Mouse (Mus musculus) heart, embryonic 10.5 days (tissue): Measurements from ENCODE around the gene Mlst8. TPM values are rescaled to one million over a fixed set of nuclear protein-coding genes. Genes with fewer than 3 reads are reported as not detected.
A peak's percentile ranks its signal among the peaks of the same experiment; 100 is the strongest.
"Not testable (repeated sequence)": the region's sequence is repeated elsewhere in the genome, so short reads cannot be mapped to it uniquely, and the experiment has no call there.

Experiments used
- DNase-seq: peaks from one replicate; pipeline ENCODE4 v3.0.0-alpha.2; 2017; ENCODE audit warnings: low spot score
- H3K27ac ChIP-seq: fragments of 300-500 bp; sonication (generic); 2 replicates; pipeline ENCODE4 v1.5.1; 2016; ENCODE audit warnings: mild to moderate bottlenecking
- H3K27me3 ChIP-seq: fragments of 300-500 bp; sonication (generic); 2 replicates; pipeline ENCODE4 v1.6.1; 2016; ENCODE audit warnings: mild to moderate bottlenecking; ENCODE audit not compliant: poor library complexity, insufficient read depth, severe bottlenecking
- H3K36me3 ChIP-seq: fragments of 300-500 bp; sonication (generic); 2 replicates; pipeline ENCODE4 v1.6.1; 2016; ENCODE audit warnings: mild to moderate bottlenecking, moderate library complexity
- H3K4me1 ChIP-seq: fragments of 300-500 bp; sonication (generic); 2 replicates; pipeline ENCODE4 v1.6.1; 2016; ENCODE audit warnings: mild to moderate bottlenecking
- H3K4me3 ChIP-seq: fragments of 300-500 bp; sonication (generic); 2 replicates; pipeline ENCODE4 v1.5.1; 2016; ENCODE audit warnings: mild to moderate bottlenecking, moderate library complexity
- H3K9me3 ChIP-seq: fragments of 300-500 bp; sonication (generic); 2 replicates; pipeline ENCODE4 v1.6.1; 2016; ENCODE audit warnings: mild to moderate bottlenecking, moderate library complexity
- WGBS: fragments of 180-500 bp; shearing (Covaris S2); methylation state at CpG from one replicate; pipeline ENCODE4 v1.1.7; 2016; 5-methylcytosine and 5-hydroxymethylcytosine counted together
- polyA plus RNA-seq: library from polyadenylated mRNA; unstranded; fragments of >200 nt; fragmentation: Nextera tagmentation; extraction: Ambion mirVana; gene quantifications from 2 replicates; pipeline ENCODE4 v1.2.1, GENCODE M21; 2016

Gene Mlst8
- polyA plus RNA-seq, 1 experiment from 2014 or later, result 22.7 TPM

GRCm38 (mm10) chr17:24470701-24471527, 8.0 kb downstream of the Mlst8 start:
- peak; percentile 85 for DNase-seq
- WGBS, result under 1% methylated on average over 68 of the region's 68 CpGs

GRCm38 (mm10) chr17:24469910-24470602, 8.8 kb downstream of the Mlst8 start, which contains the start of the genes E4f1 and Pgp:
TSS of gene E4f1 (minus strand) at chr17:24470313.
TSS of gene Pgp (plus strand) at chr17:24470392.
- peaks cover 23% of the 10 kb centered on the region for H3K36me3 ChIP-seq
- peak within 1 kb of the TSS; percentile 95 for H3K4me3 ChIP-seq
- H3K9me3 ChIP-seq, result no peaks in the 10 kb centered on the region
- no peaks in the 10 kb centered on the region for H3K27me3 ChIP-seq
- peaks cover 43% of the 10 kb centered on the region for H3K4me1 ChIP-seq
- H3K27ac ChIP-seq, result peak within 1 kb of the TSS; percentile 97
- DNase-seq, result peak; percentile 99
- WGBS, result under 1% methylated on average over 75 of the region's 75 CpGs

More at GRCm38 (mm10) chr17:24470701-24471527, 8.0 kb downstream of the Mlst8 start:
- Histone ChIP-seq H3K27ac (peak overlapping the region; percentile 97), H3K27me3 (no peaks in the 10 kb centered on the region), H3K4me3 (peak overlapping the region; percentile 95), H3K36me3 (peaks cover 32% of the 10 kb centered on the region), H3K4me1 (peaks cover 43% of the 10 kb centered on the region), H3K9me3 (no peaks in the 10 kb centered on the region)

- no peaks in the 10 kb centered on the region for H3K9me3 ChIP-seq
- peak overlapping the region; percentile 95 for H3K4me3 ChIP-seq
- no peaks in the 10 kb centered on the region for H3K27me3 ChIP-seq
- H3K36me3 ChIP-seq, result peaks cover 17% of the 10 kb centered on the region; the same call in 1 of the 2 replicates
- peaks cover 41% of the 10 kb centered on the region for H3K4me1 ChIP-seq
- 14% methylated on average over 7 of the region's 7 CpGs for WGBS
- H3K27ac ChIP-seq, result peak overlapping the region; percentile 97
- no peak for DNase-seq
Observed at GRCm38 (mm10) chr17:24469336-24469909, 9.5 kb downstream of the Mlst8 start.

GRCm38 (mm10) chr17:24468636-24469246, 10.1 kb downstream of the Mlst8 start:
- DNase-seq, result peak; percentile 62
- H3K27me3 ChIP-seq, result no peaks in the 10 kb centered on the region
- no peak overlapping the region for H3K27ac ChIP-seq
- no peaks in the 10 kb centered on the region for H3K9me3 ChIP-seq
- H3K36me3 ChIP-seq, result peaks cover 10% of the 10 kb centered on the region; the same call in 1 of the 2 replicates
- WGBS, result 99% methylated on average over 5 of the region's 5 CpGs
- H3K4me1 ChIP-seq, result peaks cover 36% of the 10 kb centered on the region
- H3K4me3 ChIP-seq, result no peak overlapping the region

GRCm38 (mm10) chr17:24463374-24464133, 15.3 kb downstream of the Mlst8 start:
- Histone ChIP-seq H3K4me3 (no peak overlapping the region), H3K9me3 (no peaks in the 10 kb centered on the region), H3K27me3 (no peaks in the 10 kb centered on the region), H3K4me1 (peaks cover 12% of the 10 kb centered on the region), H3K36me3 (no peaks in the 10 kb centered on the region), H3K27ac (0 out of 2 replicates have a peak overlapping the region, but pooled peaks have one; percentile 10)
- 42% methylated on average over 6 of the region's 6 CpGs for WGBS
- peak; percentile 72 for DNase-seq

- H3K9me3 ChIP-seq, result no peaks in the 10 kb centered on the region
- WGBS, result 37% methylated on average over 1 of the region's 1 CpGs
- H3K4me1 ChIP-seq, result peaks cover 12% of the 10 kb centered on the region
- H3K4me3 ChIP-seq, result no peak overlapping the region; the same call in 1 of the 2 replicates
- peak; percentile 73 for DNase-seq
- no peaks in the 10 kb centered on the region for H3K36me3 ChIP-seq
- no peaks in the 10 kb centered on the region for H3K27me3 ChIP-seq
- no peak overlapping the region for H3K27ac ChIP-seq
Observed at GRCm38 (mm10) chr17:24462932-24463331, 15.9 kb downstream of the Mlst8 start.

- H3K9me3 ChIP-seq, result no peaks in the 10 kb centered on the region
- no peaks in the 10 kb centered on the region for H3K36me3 ChIP-seq
- peak; percentile 71 for DNase-seq
- no peak overlapping the region for H3K27ac ChIP-seq
- no peak overlapping the region for H3K4me3 ChIP-seq
- H3K4me1 ChIP-seq, result peaks cover 12% of the 10 kb centered on the region
- H3K27me3 ChIP-seq, result no peaks in the 10 kb centered on the region
- 80% methylated on average over 2 of the region's 2 CpGs for WGBS
Observed at GRCm38 (mm10) chr17:24461580-24461979, 17.3 kb downstream of the Mlst8 start.

- 56% methylated on average over 10 of the region's 10 CpGs for WGBS
- H3K27me3 ChIP-seq, H3K9me3 ChIP-seq: not testable (repeated sequence)
- H3K4me3 ChIP-seq, result peak overlapping the region; percentile 81
- peak overlapping the region; percentile 98; the same call in 1 of the 2 replicates for H3K27ac ChIP-seq
- peak; percentile 70 for DNase-seq
- H3K36me3 ChIP-seq, result peaks cover 12% of the 10 kb centered on the region
- peaks cover 13% of the 10 kb centered on the region for H3K4me1 ChIP-seq
Observed at GRCm38 (mm10) chr17:24455523-24456206, 23.2 kb downstream of the Mlst8 start.

GRCm38 (mm10) chr17:24454756-24455522, 23.9 kb downstream of the Mlst8 start:
- H3K27me3 ChIP-seq, result no peaks in the 10 kb centered on the region
- peak overlapping the region; percentile 81 for H3K4me3 ChIP-seq
- H3K9me3 ChIP-seq, result no peaks in the 10 kb centered on the region
- peaks cover 19% of the 10 kb centered on the region for H3K36me3 ChIP-seq
- peak overlapping the region; percentile 98 for H3K27ac ChIP-seq
- DNase-seq, result peak; percentile 100
- under 1% methylated on average over 67 of the region's 67 CpGs for WGBS
- H3K4me1 ChIP-seq, result peaks cover 13% of the 10 kb centered on the region

GRCm38 (mm10) chr17:24454218-24454755, 24.6 kb downstream of the Mlst8 start:
- Histone ChIP-seq H3K36me3 (peaks cover 25% of the 10 kb centered on the region), H3K9me3 (no peaks in the 10 kb centered on the region), H3K4me3 (peak overlapping the region; percentile 81), H3K27me3 (no peaks in the 10 kb centered on the region), H3K27ac (peak overlapping the region; percentile 98), H3K4me1 (peaks cover 13% of the 10 kb centered on the region)
- no peak for DNase-seq
- WGBS, result 7% methylated on average over 14 of the region's 14 CpGs

- WGBS, result 79% methylated on average over 2 of the region's 2 CpGs
- no peak for DNase-seq
- Histone ChIP-seq H3K27me3 (no peaks in the 10 kb centered on the region), H3K27ac (no peak overlapping the region), H3K4me3 (peak overlapping the region; percentile 81; the same call in 1 of the 2 replicates), H3K4me1 (peaks cover 13% of the 10 kb centered on the region), H3K9me3 (no peaks in the 10 kb centered on the region), H3K36me3 (peaks cover 35% of the 10 kb centered on the region)
Observed at GRCm38 (mm10) chr17:24453372-24453771, 25.5 kb downstream of the Mlst8 start.
